Mouse (Mus musculus) T-helper 17 cell (primary cell): ENCODE measurements around the gene Pgd.
"Not testable (repeated sequence)": the region's sequence is repeated elsewhere in the genome, so short reads cannot be mapped to it uniquely, and the experiment has no call there.

ENCODE experiments used
- in situ Hi-C, 2 experiments: fragments of 300-600 bp; cut with MboI, MseI; formaldehyde crosslinking; loops; 1 replicate in 1 of 2; 2 replicates in 1 of 2; pipeline ENCODE4 v1.15.1; 2025; ENCODE audit warnings: high pct_unique_total_duplicates in 2 of 2

The Pgd gene

DNA sequence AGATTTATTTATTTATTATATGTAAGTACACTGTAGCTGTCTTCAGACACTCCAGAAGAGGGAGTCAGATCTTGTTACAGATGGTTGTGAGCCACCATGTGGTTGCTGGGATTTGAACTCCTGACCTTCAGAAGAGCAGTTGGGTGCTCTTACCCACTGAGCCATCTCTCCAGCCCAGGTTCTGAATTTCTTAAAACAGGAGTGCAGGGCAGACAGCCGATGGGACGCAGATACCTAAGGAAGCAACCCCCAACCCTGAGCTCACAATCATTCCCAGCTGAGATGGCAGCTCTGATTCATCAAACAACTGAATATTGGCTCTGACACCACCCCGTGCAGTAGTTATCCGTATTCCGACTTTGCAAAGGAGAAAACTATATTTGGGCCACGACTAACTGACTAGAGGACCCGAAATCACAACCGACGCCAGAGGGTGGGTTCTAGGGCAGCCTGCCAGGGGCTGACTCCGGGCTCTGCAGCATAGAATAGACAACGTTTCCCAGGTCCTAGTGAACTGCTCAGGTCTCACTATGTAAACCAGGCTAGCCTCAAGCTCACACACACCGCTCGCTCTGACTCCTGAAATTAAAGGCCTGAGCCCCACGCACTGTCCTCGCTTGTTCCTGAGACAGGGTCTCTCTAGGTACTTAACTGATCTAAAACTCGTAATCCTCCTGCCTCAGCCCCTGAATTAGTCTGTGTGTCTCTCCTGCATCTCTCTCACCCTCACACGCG is 30.3 kb downstream of the Pgd start:
- in situ Hi-C loops: no loop called here

GRCm38 (mm10) chr4:149133395-149133794 is 33.2 kb downstream of the Pgd start:
- in situ Hi-C loops: no loop called here

DNA sequence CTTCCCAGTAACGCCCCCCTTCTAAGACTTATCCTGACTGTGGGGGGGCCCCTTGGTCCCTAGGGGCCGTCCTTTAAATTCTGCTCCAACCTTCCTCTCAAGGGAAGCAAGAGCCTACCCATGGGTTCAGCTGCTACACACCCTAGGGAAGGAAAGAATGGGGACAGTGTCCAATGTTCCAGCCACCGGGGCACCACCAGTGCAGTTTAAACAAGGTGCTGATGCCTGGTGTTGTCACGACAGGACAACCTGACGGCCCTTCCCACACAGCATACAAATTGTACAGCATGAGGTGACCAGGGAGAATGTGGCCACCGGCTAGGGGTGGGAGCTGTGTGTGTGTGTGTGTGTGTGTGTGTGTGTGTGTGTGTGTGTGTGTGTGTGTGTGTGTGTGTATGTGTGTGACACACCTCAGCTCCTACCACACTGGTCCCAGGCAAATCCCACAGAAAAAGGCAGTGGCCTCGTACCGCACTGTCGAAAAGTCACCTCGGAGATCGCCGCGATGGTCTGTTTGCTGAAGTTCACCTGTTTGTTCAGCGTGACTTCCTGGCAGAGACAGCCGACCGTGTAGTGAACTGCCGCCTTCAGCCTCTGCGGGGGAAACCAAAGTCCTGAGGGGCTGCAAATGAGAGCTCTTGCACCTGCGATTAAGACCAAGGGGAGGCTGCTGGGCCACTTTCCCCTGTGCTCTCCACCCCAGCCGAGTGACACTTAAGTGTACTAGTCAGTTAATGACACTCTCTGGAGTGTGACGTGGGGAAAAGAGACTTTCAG is 34.6 kb downstream of the Pgd start:
- in situ Hi-C loops: no loop called here

GRCm38 (mm10) chr4:149131021-149131752 is 35.4 kb downstream of the Pgd start:
- in situ Hi-C loops: no loop called here

DNA sequence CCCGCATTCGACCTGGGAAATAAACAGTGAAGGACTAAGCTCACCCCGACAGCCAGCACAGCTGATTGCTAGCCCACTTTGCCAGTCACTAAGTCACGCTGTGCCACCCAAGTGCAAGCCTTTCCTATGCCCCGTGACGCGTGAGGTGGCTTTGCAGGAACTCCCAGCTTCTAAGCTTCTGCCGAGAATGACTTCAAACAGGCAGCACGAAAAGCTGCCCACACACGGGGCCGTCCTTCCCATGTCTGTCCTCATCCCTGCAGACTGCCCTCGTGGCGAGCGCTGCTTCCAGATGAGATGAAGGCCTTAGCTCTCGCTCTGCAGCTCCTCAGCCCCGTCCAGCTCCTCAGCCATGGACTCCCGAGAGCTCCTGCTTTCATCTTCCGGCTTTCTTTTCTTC is 38.1 kb downstream of the Pgd start:
- in situ Hi-C loops: no loop called here

DNA sequence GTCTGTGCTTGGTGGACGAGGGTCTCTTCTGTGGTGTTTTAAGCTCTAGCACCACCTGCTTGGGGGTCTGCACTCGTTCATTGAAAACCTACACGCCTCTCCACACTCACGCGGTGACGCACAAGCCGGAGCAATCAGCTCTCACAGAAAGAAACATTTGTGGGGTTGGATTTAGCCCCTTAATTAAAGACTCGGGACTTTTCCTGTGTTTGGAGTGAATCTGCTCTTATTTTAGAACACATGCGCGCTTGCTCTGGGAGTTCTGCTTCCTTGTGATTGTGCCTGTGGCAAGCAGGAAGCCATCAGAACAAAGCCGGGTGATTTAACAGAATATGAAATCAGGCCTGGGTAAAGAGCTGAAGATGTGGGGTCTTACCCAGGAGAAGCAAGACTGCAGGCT is 39.9 kb downstream of the Pgd start, which contains the start of gene Cort:
TSS of gene Cort (minus strand) at position 101 of the 400 bp plus-strand sequence.
- in situ Hi-C loops: no loop called here

GRCm38 (mm10) chr4:149126115-149126509 is 40.5 kb downstream of the Pgd start:
- in situ Hi-C loops: no loop called here

GRCm38 (mm10) chr4:149125341-149126114 is 41.0 kb downstream of the Pgd start:
- in situ Hi-C loops: no loop called here

- in situ Hi-C loops: no loop called here
These were observed 43.1 kb downstream of the Pgd start for GRCm38 (mm10) chr4:149123432-149123831.

- in situ Hi-C loops: not testable (repeated sequence)
These were observed 46.5 kb downstream of the Pgd start for GRCm38 (mm10) chr4:149119978-149120562.

- in situ Hi-C loops: loop anchor here in 1 of 2 experiments (10.0 kb wide), 1 partner anchor 1311 kb away; no protein-coding TSS in a partner anchor
These were observed 62.6 kb downstream of the Pgd start, which contains the start of gene Dffa for GRCm38 (mm10) chr4:149103875-149104561. TSS of gene Dffa (plus strand) at chr4:149104146.

- in situ Hi-C loops: loop anchor here in 1 of 2 experiments (10.0 kb wide), 1 partner anchor 1313 kb away; no protein-coding TSS in a partner anchor
These were observed 65.1 kb downstream of the Pgd start for GRCm38 (mm10) chr4:149101456-149101855.

GRCm38 (mm10) chr4:149100449-149100848 is 66.1 kb downstream of the Pgd start:
- in situ Hi-C loops: loop anchor here in 1 of 2 experiments (10.0 kb wide), 1 partner anchor 1314 kb away; no protein-coding TSS in a partner anchor
